Mouse (Mus musculus): ENCODE results near the gene Neurl2. TPM values are rescaled to one million over a fixed set of nuclear protein-coding genes. Genes with fewer than 3 reads are reported as not detected.
"Not testable (repeated sequence)": the region's sequence is repeated elsewhere in the genome, so short reads cannot be mapped to it uniquely, and the experiment has no call there.

Gene Neurl2
- polyA plus RNA-seq (2014; fragmentation: Nextera tagmentation; extraction: Ambion mirVana): 3.2 and 4.5 TPM in 2 replicates

- ATAC-seq (replicated peaks; ENCODE audit: low FRiP score): peak; percentile 53
- under 1% methylated on average over 31 of the region's 31 CpGs for WGBS
Observed at GRCm38 (mm10) chr2:164833314-164833959, at the start of gene Neurl2. Neurl2 (minus strand) TSS chr2:164833456.

GRCm38 (mm10) chr2:164882619-164883018 is 49.4 kb upstream of the Neurl2 start:
- H3K27me3 ChIP-seq (ENCODE audit: control insufficient read depth, insufficient read depth, low read length): no peaks in the 10 kb centered on the region
- peaks cover 11% of the 10 kb centered on the region; the same call in 1 of the 2 replicates for H3K4me1 ChIP-seq (replicated peaks; ENCODE audit: control insufficient read depth, insufficient read depth, low read length)
- peak overlapping the region; percentile 14; the same call in 1 of the 2 replicates for H3K9ac ChIP-seq (ENCODE audit: low read length)
- no peaks in the 10 kb centered on the region for H3K9me3 ChIP-seq (ENCODE audit: control insufficient read depth, low read length)
- H3K4me2 ChIP-seq (ENCODE audit: low read depth, low read length, severe bottlenecking): no peak overlapping the region
- no peak for DNase-seq (ENCODE audit: low spot score)
- no peak overlapping the region for H3K4me3 ChIP-seq (ENCODE audit: low read depth, low read length)
- ATAC-seq (replicated peaks; ENCODE audit: low FRiP score): no peak
- WGBS: 45% methylated on average over 9 of the region's 9 CpGs
- H3K36me3 ChIP-seq (ENCODE audit: control insufficient read depth, insufficient read depth, low read length): peaks cover 8% of the 10 kb centered on the region
- peak overlapping the region; percentile 34; the same call in 1 of the 2 replicates for H3K27ac ChIP-seq (ENCODE audit: low read depth, low read length)

More at GRCm38 (mm10) chr2:164833314-164833959, at the start of gene Neurl2:
- Histone ChIP-seq H3K27ac (ENCODE audit: low read depth, low read length) (0 out of 2 replicates have a peak within 1 kb of the TSS, but pooled peaks have one; percentile 15), H3K4me3 (ENCODE audit: low read depth, low read length) (peak within 1 kb of the TSS; percentile 66), H3K27me3 (ENCODE audit: control insufficient read depth, insufficient read depth, low read length) (no peaks in the 10 kb centered on the region), H3K4me2 (ENCODE audit: low read depth, low read length, severe bottlenecking) (peak within 1 kb of the TSS; percentile 100), H3K9ac (ENCODE audit: low read length) (peak within 1 kb of the TSS; percentile 74), H3K36me3 (ENCODE audit: control insufficient read depth, insufficient read depth, low read length) (no peaks in the 10 kb centered on the region), H3K9me3 (ENCODE audit: control insufficient read depth, low read length) (no peaks in the 10 kb centered on the region), H3K4me1 (replicated peaks; ENCODE audit: control insufficient read depth, insufficient read depth, low read length) (peaks cover 6% of the 10 kb centered on the region; the same call in 1 of the 2 replicates)
- DNase-seq (ENCODE audit: low spot score): peak; percentile 92

GRCm38 (mm10) chr2:164879568-164880277 is 46.5 kb upstream of the Neurl2 start:
- no peaks in the 10 kb centered on the region for H3K9me3 ChIP-seq (ENCODE audit: control insufficient read depth, low read length)
- H3K4me2 ChIP-seq (ENCODE audit: low read depth, low read length, severe bottlenecking): peak overlapping the region; percentile 92
- DNase-seq (ENCODE audit: low spot score): peak; percentile 99
- peak; percentile 85 for ATAC-seq (replicated peaks; ENCODE audit: low FRiP score)
- H3K36me3 ChIP-seq (ENCODE audit: control insufficient read depth, insufficient read depth, low read length): no peaks in the 10 kb centered on the region; the same call in 1 of the 2 replicates
- no peaks in the 10 kb centered on the region for H3K27me3 ChIP-seq (ENCODE audit: control insufficient read depth, insufficient read depth, low read length)
- WGBS: under 1% methylated on average over 55 of the region's 72 CpGs
- H3K27ac ChIP-seq (ENCODE audit: low read depth, low read length): peak overlapping the region; percentile 100
- H3K4me1 ChIP-seq (replicated peaks; ENCODE audit: control insufficient read depth, insufficient read depth, low read length): peaks cover 11% of the 10 kb centered on the region; the same call in 1 of the 2 replicates
- peak overlapping the region; percentile 100 for H3K9ac ChIP-seq (ENCODE audit: low read length)
- H3K4me3 ChIP-seq (ENCODE audit: low read depth, low read length): peak overlapping the region; percentile 95

GRCm38 (mm10) chr2:164879228-164879567 is 45.9 kb upstream of the Neurl2 start, which contains the start of gene Pcif1:
Pcif1 (plus strand) TSS chr2:164879304.
- Histone ChIP-seq H3K27me3 (ENCODE audit: control insufficient read depth, insufficient read depth, low read length) (no peaks in the 10 kb centered on the region), H3K9ac (ENCODE audit: low read length) (peak within 1 kb of the TSS; percentile 100), H3K27ac (ENCODE audit: low read depth, low read length) (peak within 1 kb of the TSS; percentile 100), H3K4me2 (ENCODE audit: low read depth, low read length, severe bottlenecking) (peak within 1 kb of the TSS; percentile 92), H3K4me1 (replicated peaks; ENCODE audit: control insufficient read depth, insufficient read depth, low read length) (peaks cover 11% of the 10 kb centered on the region; the same call in 1 of the 2 replicates), H3K4me3 (ENCODE audit: low read depth, low read length) (peak within 1 kb of the TSS; percentile 95), H3K36me3 (ENCODE audit: control insufficient read depth, insufficient read depth, low read length) (no peaks in the 10 kb centered on the region), H3K9me3 (ENCODE audit: control insufficient read depth, low read length) (no peaks in the 10 kb centered on the region)
- DNase-seq (ENCODE audit: low spot score) (peak; percentile 98), ATAC-seq (replicated peaks; ENCODE audit: low FRiP score) (peak; percentile 88)
- under 1% methylated on average over 31 of the region's 40 CpGs for WGBS

GRCm38 (mm10) chr2:164878509-164879227 is 45.4 kb upstream of the Neurl2 start:
- Histone ChIP-seq H3K9ac (ENCODE audit: low read length) (peak overlapping the region; percentile 100), H3K9me3 (ENCODE audit: control insufficient read depth, low read length) (no peaks in the 10 kb centered on the region), H3K4me1 (replicated peaks; ENCODE audit: control insufficient read depth, insufficient read depth, low read length) (peaks cover 11% of the 10 kb centered on the region; the same call in 1 of the 2 replicates), H3K27me3 (ENCODE audit: control insufficient read depth, insufficient read depth, low read length) (no peaks in the 10 kb centered on the region), H3K4me3 (ENCODE audit: low read depth, low read length) (peak overlapping the region; percentile 95), H3K27ac (ENCODE audit: low read depth, low read length) (peak overlapping the region; percentile 100), H3K36me3 (ENCODE audit: control insufficient read depth, insufficient read depth, low read length) (no peaks in the 10 kb centered on the region), H3K4me2 (ENCODE audit: low read depth, low read length, severe bottlenecking) (peak overlapping the region; percentile 92)
- 3% methylated on average over 28 of the region's 28 CpGs for WGBS
- ATAC-seq (replicated peaks; ENCODE audit: low FRiP score): peak; percentile 53
- peak; percentile 73 for DNase-seq (ENCODE audit: low spot score)

GRCm38 (mm10) chr2:164877376-164878215 is 44.3 kb upstream of the Neurl2 start:
- not testable (repeated sequence) for DNase-seq (ENCODE audit: low spot score); H3K9ac ChIP-seq (ENCODE audit: low read length); H3K9me3 ChIP-seq (ENCODE audit: control insufficient read depth, low read length); H3K27ac ChIP-seq (ENCODE audit: low read depth, low read length); H3K27me3 ChIP-seq (ENCODE audit: control insufficient read depth, insufficient read depth, low read length); ATAC-seq (replicated peaks; ENCODE audit: low FRiP score); H3K4me1 ChIP-seq (replicated peaks; ENCODE audit: control insufficient read depth, insufficient read depth, low read length); H3K36me3 ChIP-seq (ENCODE audit: control insufficient read depth, insufficient read depth, low read length)
- H3K4me2 ChIP-seq (ENCODE audit: low read depth, low read length, severe bottlenecking): peak overlapping the region; percentile 92
- H3K4me3 ChIP-seq (ENCODE audit: low read depth, low read length): peak overlapping the region; percentile 95
- WGBS: 78% methylated on average over 11 of the region's 11 CpGs

- H3K4me1 ChIP-seq (replicated peaks; ENCODE audit: control insufficient read depth, insufficient read depth, low read length); H3K36me3 ChIP-seq (ENCODE audit: control insufficient read depth, insufficient read depth, low read length); H3K27ac ChIP-seq (ENCODE audit: low read depth, low read length); DNase-seq (ENCODE audit: low spot score); H3K9me3 ChIP-seq (ENCODE audit: control insufficient read depth, low read length); H3K9ac ChIP-seq (ENCODE audit: low read length); H3K4me3 ChIP-seq (ENCODE audit: low read depth, low read length); H3K4me2 ChIP-seq (ENCODE audit: low read depth, low read length, severe bottlenecking); ATAC-seq (replicated peaks; ENCODE audit: low FRiP score); H3K27me3 ChIP-seq (ENCODE audit: control insufficient read depth, insufficient read depth, low read length): not testable (repeated sequence)
- 55% methylated on average over 2 of the region's 2 CpGs for WGBS
Observed at GRCm38 (mm10) chr2:164875648-164876047, 42.4 kb upstream of the Neurl2 start.
